Mouse (Mus musculus) G1E (cell line): ENCODE data around the gene Prap1. TPM values are rescaled to one million over a fixed set of nuclear protein-coding genes. Genes with fewer than 3 reads are reported as not detected.

Experiments used
- ATAC-seq: 2 replicates; pipeline ENCODE4 v1.8.0; 2016; ENCODE audit warnings: mild to moderate bottlenecking; ENCODE audit not compliant: insufficient number of reproducible peaks, poor library complexity, low FRiP score, severe bottlenecking; ENCODE audit errors: extremely low read depth
- DNase-seq: peaks from one replicate; pipeline ENCODE4 v3.0.0; 2012; ENCODE audit warnings: low spot score
- H3K27me3 ChIP-seq: 2 replicates; pipeline ENCODE4 v1.6.1; 2012; ENCODE audit warnings: mild to moderate bottlenecking, low read length, inconsistent platforms; ENCODE audit not compliant: insufficient read depth
- H3K36me3 ChIP-seq: replicated peaks from 2 replicates; pipeline ENCODE3; 2012; ENCODE audit warnings: mild to moderate bottlenecking, inconsistent platforms
- H3K4me1 ChIP-seq: 2 replicates; pipeline ENCODE4 v1.6.1; 2012; ENCODE audit warnings: low read depth, low read length, inconsistent platforms, mixed read lengths; ENCODE audit not compliant: insufficient read depth
- H3K4me3 ChIP-seq: 2 replicates; pipeline ENCODE4 v1.5.1; 2012; ENCODE audit warnings: low read depth, mild to moderate bottlenecking, inconsistent platforms, low read length, moderate library complexity, mixed read lengths
- H3K9me3 ChIP-seq: replicated peaks from 2 replicates; pipeline ENCODE4 v1.6.1; 2012; ENCODE audit warnings: inconsistent platforms
- CTCF ChIP-seq: IDR thresholded peaks from 2 replicates; pipeline ENCODE4 v1.5.1; 2012; ENCODE audit warnings: low read depth, low read length, inconsistent platforms, mixed read lengths
- GATA1 ChIP-seq: IDR thresholded peaks from 2 replicates; pipeline ENCODE4 v1.6.1; 2012; ENCODE audit warnings: borderline replicate concordance, low read length, inconsistent platforms, mixed read lengths
- GATA2 ChIP-seq: IDR thresholded peaks from 2 replicates; pipeline ENCODE4 v1.6.1; 2012; ENCODE audit warnings: low read depth, low read length, inconsistent platforms, borderline replicate concordance
- POLR2AphosphoS5 ChIP-seq: IDR thresholded peaks from 2 replicates; pipeline ENCODE4 v1.6.1; 2012; ENCODE audit warnings: low read depth, low read length, inconsistent platforms; ENCODE audit not compliant: insufficient replicate concordance
- TAL1 ChIP-seq: conservative IDR thresholded peaks from 2 replicates; pipeline ENCODE4 v1.6.1; 2012; ENCODE audit warnings: low read depth, low read length, inconsistent platforms, mixed read lengths
- polyA plus RNA-seq: library from polyadenylated mRNA; stranded (reverse); fragments of >175 nt; gene quantifications from 2 replicates; pipeline ENCODE4 v1.2.3, GENCODE M21; 2012
- total RNA-seq, 2 experiments: library from RNA; stranded (forward) in 1 of 2; stranded (reverse) in 1 of 2; fragments of 200-1000 nt in 1 of 2; fragments of >200 nt in 1 of 2; fragmentation: Nextera tagmentation in 1 of 2; gene quantifications; 2 replicates each; pipeline ENCODE4 v1.2.3; 2014 to 2017

The Prap1 gene
- total and polyA plus RNA-seq, 3 experiments, result not detected

DNA sequence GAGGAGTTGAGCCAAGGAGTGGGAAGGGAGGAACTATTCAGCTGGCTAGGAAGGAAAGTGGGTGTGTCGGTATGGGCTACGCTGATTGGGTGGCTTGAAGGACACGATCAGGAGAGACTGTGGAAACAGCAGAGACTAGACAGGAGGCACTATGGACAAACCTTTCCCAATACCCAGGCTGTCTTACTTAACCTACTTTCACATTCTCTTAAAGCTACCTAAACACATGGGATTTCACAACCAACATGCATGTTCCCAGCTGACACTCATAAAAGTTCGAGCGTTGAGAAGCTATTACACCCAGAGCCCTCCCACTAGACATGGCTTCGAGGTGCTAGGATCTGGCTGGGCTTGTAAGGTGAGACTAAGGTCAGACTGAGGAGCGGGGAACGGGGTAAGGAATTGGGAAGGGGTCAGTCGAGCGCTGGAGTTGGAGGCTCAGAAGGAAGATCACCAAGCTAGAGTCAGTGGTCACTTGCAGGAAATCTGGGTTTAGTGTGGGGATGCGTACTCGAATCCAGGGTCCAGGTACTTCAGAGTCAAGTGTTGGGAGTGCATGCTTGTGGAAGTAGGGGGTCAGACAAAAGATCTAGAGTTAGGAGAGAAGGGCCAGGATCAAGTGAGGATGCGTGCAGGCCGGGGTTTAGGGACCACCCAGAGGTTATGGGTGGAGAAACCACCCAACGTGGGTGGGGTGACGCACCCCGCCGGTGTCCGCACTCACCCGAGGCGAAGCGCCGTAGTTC, 22.6 kb downstream of the Prap1 start, which contains the start of gene Paox:
Gene Paox (plus strand): TSS at position 217 of the 746 bp plus-strand sequence.
- Histone ChIP-seq H3K36me3 (peaks cover 32% of the 10 kb centered on the region), H3K9me3 (no peaks in the 10 kb centered on the region), H3K4me1 (peaks cover 20% of the 10 kb centered on the region), H3K27me3 (no peaks in the 10 kb centered on the region), H3K4me3 (peak within 1 kb of the TSS; percentile 96)
- peak; percentile 70 for ATAC-seq
- peak; percentile 81 for DNase-seq
- no peak for TF ChIP-seq CTCF
- TF ChIP-seq POLR2AphosphoS5, result no peak
- TF ChIP-seq GATA1, result no peak
- TF ChIP-seq TAL1, result no peak
- TF ChIP-seq GATA2, result no peak

DNA sequence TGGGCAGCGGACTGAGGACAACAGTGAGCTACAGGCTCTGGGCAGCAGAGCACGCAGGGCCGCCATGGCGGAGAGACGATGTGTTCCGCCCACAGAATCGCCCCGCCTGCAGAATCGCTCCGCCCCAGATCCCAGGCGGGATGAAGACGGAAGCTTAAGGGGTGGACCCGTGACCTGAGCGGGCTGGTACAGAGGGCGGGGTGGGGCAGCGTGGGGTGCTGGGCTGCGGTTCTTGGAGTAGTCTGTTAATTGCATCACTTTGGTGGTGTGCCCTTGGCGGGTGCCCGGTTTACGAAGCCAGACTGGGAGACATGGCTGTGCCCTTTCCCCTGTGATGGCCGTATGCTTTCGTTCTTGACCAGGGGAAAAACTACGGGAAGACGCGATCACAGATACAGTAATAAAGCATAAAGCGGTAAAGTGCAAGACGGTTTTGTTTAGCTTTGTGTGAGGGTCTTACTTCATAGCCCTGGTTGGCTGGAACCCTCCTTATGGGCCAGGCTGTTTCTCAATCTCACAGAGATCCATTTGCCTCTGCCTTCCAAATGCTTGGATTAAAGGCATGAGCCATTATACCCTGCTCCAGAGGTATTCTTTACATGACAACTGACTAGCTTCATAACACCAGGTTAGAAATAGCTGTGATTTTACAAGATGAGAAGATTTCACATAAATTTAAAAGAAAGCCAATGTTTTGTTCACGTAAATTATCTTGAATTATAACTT, 23.3 kb downstream of the Prap1 start, which contains the start of gene Echs1:
Gene Echs1 (minus strand): TSS at position 148 of the 726 bp plus-strand sequence.
- ATAC-seq (peak; percentile 97), DNase-seq (peak; percentile 98)
- H3K4me3 ChIP-seq, result peak within 1 kb of the TSS; percentile 96
- TF ChIP-seq TAL1 (no peak), GATA2 (no peak), CTCF (no peak)
- peaks cover 23% of the 10 kb centered on the region for H3K4me1 ChIP-seq
- H3K27me3 ChIP-seq, result 0 out of 2 replicates have a peak, but pooled peaks cover 1% of the 10 kb centered on the region
- no peaks in the 10 kb centered on the region for H3K9me3 ChIP-seq
- H3K36me3 ChIP-seq, result peaks cover 26% of the 10 kb centered on the region

DNA sequence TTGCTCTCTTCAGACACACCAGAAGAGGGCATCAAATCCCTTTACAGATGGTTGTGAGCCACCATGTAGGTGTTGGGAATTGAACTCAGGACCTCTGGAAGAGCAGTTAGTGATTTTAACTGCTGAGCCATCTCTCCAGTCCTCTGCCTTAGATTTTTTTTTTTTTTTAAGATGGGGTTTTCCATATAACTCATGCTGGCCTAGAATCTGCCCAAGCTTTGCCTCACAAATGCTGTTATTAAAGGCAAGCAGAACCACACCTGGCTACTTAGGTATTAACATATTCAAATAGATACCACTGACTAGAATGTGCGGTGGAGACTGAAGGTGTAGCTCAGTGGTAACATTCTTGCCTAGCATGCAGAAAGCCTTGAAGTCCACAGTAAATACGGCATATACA, 27.3 kb downstream of the Prap1 start:
- H3K36me3 ChIP-seq, result no peaks in the 10 kb centered on the region
- no peak for DNase-seq
- no peak for TF ChIP-seq TAL1
- TF ChIP-seq GATA2, result no peak
- TF ChIP-seq POLR2AphosphoS5, result no peak
- no peak for TF ChIP-seq CTCF
- no peak for TF ChIP-seq GATA1
- 0 out of 2 replicates have a peak, but pooled peaks cover 2% of the 10 kb centered on the region for H3K27me3 ChIP-seq
- no peaks in the 10 kb centered on the region for H3K9me3 ChIP-seq
- H3K4me3 ChIP-seq, result no peak overlapping the region
- no peak for ATAC-seq
- peaks cover 41% of the 10 kb centered on the region for H3K4me1 ChIP-seq

GRCm38 (mm10) chr7:140121338-140121910, 28.2 kb downstream of the Prap1 start:
- Histone ChIP-seq H3K4me3 (no peak overlapping the region), H3K36me3 (no peaks in the 10 kb centered on the region), H3K9me3 (no peaks in the 10 kb centered on the region), H3K27me3 (0 out of 2 replicates have a peak, but pooled peaks cover 2% of the 10 kb centered on the region), H3K4me1 (peaks cover 41% of the 10 kb centered on the region)
- DNase-seq (no peak), ATAC-seq (no peak)
- TF ChIP-seq CTCF, result no peak
- no peak for TF ChIP-seq GATA2
- no peak for TF ChIP-seq GATA1

GRCm38 (mm10) chr7:140122765-140123164, 29.6 kb downstream of the Prap1 start:
- Histone ChIP-seq H3K4me3 (no peak overlapping the region), H3K4me1 (peaks cover 45% of the 10 kb centered on the region), H3K27me3 (0 out of 2 replicates have a peak, but pooled peaks cover 2% of the 10 kb centered on the region), H3K9me3 (no peaks in the 10 kb centered on the region), H3K36me3 (peaks cover 12% of the 10 kb centered on the region)
- ATAC-seq (no peak), DNase-seq (no peak)
- TF ChIP-seq CTCF, result no peak
- no peak for TF ChIP-seq GATA1
- no peak for TF ChIP-seq POLR2AphosphoS5
- TF ChIP-seq GATA2, result no peak
- TF ChIP-seq TAL1, result no peak

- no peak overlapping the region for H3K4me3 ChIP-seq
- ATAC-seq (no peak), DNase-seq (no peak)
- 0 out of 2 replicates have a peak, but pooled peaks cover 2% of the 10 kb centered on the region for H3K27me3 ChIP-seq
- H3K9me3 ChIP-seq, result no peaks in the 10 kb centered on the region
- TF ChIP-seq TAL1, result no peak
- TF ChIP-seq CTCF, result no peak
- TF ChIP-seq POLR2AphosphoS5, result no peak
- no peak for TF ChIP-seq GATA2
- TF ChIP-seq GATA1, result no peak
- H3K4me1 ChIP-seq, result peaks cover 58% of the 10 kb centered on the region
- H3K36me3 ChIP-seq, result peaks cover 26% of the 10 kb centered on the region
Observed at GRCm38 (mm10) chr7:140124382-140124781, 31.2 kb downstream of the Prap1 start.
